Mouse (Mus musculus): ENCODE data around the gene Nrm. TPM values are rescaled to one million over a fixed set of nuclear protein-coding genes. Genes with fewer than 3 reads are reported as not detected.
"Not testable (repeated sequence)": the region's sequence is repeated elsewhere in the genome, so short reads cannot be mapped to it uniquely, and the experiment has no call there.

The Nrm gene
- total RNA-seq, 2 experiments from 2014 or later = 2.3 to 2.4 TPM

DNA sequence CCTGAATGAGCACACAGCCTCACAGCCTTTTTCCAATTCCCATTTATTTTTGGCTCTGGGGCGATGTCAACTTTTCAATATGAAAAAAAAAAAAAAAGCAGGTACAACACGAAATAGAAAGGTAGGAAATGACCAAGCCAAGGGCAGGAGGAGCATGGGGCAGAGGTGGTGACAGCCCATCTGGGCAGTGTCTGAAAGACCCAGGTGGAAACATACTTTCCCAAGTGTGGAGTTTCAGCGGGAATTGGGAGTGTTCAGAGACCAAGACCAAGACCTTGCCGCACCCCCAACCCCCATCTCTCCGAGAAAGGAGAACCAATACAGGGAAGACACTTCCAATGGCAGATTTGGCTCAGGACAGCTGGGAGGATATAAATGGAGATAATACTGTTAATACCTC, 27.2 kb upstream of the Nrm start:
- DNase-seq = no peak
- intact Hi-C loops (cut with DNase I) = no loop called here

DNA sequence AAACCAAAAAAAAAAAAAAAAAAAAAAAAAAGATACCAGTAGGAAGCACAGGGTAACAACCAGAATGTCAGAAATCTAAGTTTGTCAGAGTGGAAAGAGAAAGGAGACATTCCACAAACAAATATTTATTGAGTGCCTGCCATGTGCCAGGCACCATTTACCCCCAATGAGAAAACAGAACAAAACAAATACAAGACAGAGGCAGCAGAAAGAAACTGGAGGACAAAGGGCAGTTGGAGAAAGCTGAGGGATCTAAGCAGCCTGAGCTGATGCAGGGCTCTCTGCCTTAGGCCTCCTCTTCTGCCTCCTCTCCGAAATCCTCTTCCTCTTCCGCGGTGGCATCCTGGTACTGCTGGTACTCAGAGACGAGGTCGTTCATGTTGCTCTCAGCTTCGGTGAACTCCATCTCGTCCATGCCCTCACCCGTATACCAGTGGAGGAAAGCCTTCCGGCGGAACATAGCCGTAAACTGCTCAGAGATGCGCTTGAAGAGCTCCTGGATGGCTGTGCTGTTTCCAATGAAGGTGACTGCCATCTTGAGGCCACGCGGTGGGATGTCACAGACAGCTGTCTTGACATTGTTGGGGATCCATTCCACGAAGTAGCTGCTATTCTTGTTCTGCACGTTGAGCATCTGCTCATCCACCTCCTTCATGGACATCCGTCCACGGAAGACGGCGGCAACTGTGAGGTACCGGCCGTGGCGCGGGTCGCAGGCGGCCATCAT, 26.3 kb upstream of the Nrm start:
- DNase-seq = no peak
- intact Hi-C loops (cut with DNase I) = no loop called here

DNA sequence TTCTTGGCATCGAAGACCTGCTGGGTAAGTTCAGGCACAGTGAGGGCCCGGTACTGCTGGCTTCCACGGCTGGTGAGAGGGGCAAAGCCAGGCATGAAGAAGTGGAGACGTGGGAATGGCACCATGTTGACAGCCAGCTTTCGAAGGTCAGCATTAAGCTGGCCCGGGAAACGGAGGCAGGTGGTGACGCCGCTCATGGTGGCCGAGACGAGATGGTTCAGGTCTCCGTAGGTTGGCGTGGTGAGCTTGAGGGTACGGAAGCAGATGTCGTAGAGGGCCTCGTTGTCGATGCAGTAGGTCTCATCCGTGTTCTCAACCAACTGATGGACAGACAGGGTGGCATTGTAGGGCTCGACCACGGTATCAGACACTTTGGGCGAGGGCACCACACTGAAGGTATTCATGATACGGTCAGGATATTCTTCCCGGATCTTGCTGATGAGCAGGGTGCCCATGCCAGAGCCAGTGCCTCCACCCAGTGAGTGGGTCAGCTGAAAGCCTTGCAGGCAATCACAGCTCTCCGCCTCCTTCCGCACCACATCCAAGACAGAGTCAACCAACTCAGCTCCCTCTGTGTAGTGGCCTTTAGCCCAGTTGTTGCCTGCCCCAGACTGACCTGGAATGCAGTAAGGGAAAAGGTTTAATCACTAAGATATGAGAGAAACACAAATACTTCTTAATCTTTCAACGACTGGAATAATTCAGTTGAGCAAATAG, 25.5 kb upstream of the Nrm start:
- intact Hi-C loops (cut with DNase I) = loop anchor here (1.0 to 2.0 kb wide), 2 partner anchors 38 to 81 kb away; partner anchors contain the start of genes Mrps18b and Ppp1r10
- no peak for DNase-seq

DNA sequence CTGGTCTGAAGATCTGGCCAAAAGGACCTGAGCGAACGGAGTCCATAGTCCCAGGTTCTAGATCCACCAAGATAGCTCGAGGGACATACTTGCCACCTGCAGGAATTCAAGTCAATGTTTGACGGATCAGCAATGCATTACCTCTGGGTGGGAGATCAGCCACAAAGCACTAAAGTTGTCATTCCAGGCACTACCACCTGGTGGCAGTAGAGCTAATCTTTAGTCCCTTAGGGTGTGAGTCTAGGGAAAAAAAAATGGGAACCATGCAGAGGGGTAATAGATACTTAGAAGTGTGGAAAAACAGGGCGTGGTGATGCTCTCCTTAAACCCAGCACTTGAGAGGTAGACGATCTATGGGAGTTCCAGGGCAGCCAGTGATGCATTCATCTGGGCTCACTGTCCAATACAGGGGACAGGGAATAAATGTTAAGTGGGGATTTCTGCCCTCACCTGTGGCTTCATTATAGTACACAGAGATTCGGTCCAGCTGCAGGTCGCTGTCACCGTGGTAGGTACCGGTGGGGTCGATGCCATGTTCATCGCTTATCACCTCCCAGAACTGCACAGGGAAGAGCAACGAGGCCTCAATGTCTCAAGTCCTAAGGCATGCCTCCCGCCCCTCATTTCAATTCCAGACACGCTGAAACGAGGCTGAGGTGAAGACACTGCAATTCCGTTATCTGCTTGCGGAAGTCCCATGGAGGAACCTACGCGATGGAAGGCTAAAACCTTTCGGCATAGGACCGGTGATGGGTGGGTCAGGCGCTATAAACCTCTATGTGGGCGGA, 24.7 kb upstream of the Nrm start:
- peak; percentile 86 for DNase-seq
- intact Hi-C loops (cut with DNase I) = loop anchor here (1.0 to 2.0 kb wide), 2 partner anchors 37 to 80 kb away; partner anchors contain the start of genes Mrps18b and Ppp1r10

DNA sequence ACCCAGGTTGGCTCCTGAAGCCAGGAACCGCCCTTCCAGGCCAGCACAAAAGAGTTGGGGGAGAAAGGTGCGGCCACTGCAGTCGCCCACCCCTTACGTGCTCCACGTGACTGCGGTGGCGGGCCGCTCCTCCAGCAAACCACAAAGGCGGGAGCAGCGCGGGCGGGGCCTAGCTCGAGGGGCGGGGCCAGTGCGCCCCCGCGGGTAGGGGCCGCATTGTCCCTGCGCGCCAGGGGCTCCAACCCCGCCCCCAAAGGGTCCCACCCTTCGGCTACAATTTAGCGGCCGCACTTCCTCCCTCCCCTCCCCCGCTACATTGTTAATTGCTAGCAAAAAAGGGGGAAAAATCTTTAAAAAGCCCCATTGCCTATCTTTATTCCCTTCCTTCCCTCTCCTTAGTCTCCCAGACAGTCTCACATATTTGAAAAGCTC, 24.1 kb upstream of the Nrm start:
- peak; percentile 87 to 89 for DNase-seq
- intact Hi-C loops (cut with DNase I) = loop anchor here (1.0 to 2.0 kb wide), 2 partner anchors 36 to 80 kb away; partner anchors contain the start of genes Mrps18b and Ppp1r10

DNA sequence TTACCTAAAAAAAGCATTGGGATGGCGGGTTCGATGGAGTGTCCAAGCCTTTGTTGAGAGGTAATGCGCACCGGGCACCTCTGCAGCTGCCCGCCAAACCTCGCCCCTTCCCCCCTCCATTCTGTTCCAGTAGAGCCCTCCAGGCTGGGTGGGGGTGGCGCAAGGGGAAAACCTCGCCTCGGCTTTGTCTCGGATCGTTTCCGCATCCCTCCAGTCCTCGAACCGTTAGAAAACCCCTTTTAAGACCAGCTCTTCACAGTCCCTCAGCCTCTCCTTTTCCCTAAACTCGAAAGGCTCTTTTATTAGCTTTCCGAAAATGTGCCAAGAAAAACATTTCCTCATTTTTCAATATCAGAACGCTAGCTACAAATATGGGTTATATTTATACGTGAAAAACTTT, 23.6 kb upstream of the Nrm start:
- intact Hi-C loops (cut with DNase I) = loop anchor here (2.0 kb wide), 1 partner anchor 79 kb away; the partner anchor contains the start of genes Mrps18b and Ppp1r10
- DNase-seq = peak; percentile 50 to 61

DNA sequence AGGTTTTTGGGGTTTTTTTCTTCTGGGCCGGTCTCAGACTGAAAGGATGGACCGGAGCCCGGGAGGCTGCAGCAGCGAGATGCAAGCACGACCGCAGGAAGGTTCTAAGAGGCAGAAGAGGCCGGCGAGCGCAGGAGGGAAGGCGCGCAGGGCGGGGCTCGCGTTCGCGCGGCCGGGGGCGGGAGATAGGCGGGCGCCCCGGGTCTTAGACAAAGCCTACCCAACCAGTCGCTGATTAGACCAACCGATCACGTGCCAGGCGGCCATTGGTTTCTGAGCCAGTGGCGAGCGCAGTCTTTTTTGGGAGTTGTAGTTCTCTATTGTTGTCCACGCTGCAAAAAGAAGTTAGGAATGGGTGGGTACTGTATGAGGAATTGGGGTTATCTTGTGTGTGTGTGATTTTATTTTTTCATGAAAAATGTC, 23.0 kb upstream of the Nrm start, which contains the start of gene Tubb5:
Gene Tubb5 (minus strand): TSS at position 185 of the 423 bp plus-strand sequence.
- intact Hi-C loops (cut with DNase I) = no loop called here
- peak; percentile 93 to 94 for DNase-seq

DNA sequence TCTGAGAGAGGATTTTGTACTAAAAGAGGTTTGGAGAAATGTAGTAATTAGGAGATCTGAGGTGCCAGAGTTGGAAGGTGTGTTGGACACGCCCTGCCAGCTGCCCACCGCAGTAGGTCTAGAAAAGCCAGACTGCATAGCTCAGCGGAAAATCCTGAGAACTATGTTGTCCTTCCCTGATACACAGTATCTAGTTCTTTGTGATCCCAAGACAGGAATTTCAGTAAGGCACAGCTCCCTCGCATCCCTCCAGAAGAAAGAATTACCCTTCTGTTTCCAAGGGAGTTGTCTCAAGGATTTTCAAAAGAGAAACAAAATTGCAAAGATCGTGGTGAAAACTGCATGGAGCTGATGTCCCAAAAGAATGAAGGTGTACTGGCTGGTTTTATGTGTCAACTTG, 22.5 kb upstream of the Nrm start:
- intact Hi-C loops (cut with DNase I) = no loop called here
- peak in 1 of 2 experiments; percentile 17 for DNase-seq

DNA sequence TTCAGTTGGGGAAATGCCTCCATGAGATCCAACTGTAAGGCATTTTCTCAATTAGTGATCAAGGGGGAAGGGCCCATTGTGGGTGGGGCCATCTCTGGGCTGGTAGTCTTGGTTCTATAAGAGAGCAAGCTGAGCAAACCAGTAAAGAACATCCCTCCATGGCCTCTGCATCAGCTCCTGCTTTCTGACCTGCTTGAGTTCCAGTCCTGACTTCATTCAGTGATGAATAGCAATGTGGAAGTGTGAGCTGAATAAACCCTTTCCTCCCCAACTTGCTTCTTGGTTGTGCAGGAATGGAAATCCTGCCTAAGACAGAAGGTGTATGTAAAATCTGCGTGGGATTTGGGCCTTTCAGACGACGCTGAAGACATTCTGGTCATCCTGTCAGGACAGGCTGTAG, 22.1 kb upstream of the Nrm start:
- intact Hi-C loops (cut with DNase I); DNase-seq: not testable (repeated sequence)

DNA sequence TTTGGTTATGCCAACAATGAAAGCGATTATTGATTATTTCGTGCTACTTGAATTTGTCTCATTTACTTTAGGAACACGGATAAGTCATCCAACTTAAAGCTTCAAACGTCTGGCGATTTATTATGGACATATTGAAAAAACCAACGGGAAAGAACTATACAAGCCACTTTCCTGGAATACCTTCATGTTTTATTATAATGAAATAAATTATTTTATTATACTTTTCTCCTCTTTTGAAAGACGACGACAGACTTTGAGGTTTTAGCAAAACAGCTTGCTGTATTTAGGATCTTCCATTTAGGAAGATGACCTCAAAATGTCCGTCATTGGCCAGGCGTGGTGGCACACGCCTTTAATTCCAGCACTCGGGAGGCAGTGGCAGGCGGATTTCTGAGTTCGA, 20.6 kb upstream of the Nrm start:
- DNase-seq = no peak
- intact Hi-C loops (cut with DNase I) = loop anchor here (5.0 kb wide), 1 partner anchor 127 kb away; the partner anchor contains the start of gene Abcf1

DNA sequence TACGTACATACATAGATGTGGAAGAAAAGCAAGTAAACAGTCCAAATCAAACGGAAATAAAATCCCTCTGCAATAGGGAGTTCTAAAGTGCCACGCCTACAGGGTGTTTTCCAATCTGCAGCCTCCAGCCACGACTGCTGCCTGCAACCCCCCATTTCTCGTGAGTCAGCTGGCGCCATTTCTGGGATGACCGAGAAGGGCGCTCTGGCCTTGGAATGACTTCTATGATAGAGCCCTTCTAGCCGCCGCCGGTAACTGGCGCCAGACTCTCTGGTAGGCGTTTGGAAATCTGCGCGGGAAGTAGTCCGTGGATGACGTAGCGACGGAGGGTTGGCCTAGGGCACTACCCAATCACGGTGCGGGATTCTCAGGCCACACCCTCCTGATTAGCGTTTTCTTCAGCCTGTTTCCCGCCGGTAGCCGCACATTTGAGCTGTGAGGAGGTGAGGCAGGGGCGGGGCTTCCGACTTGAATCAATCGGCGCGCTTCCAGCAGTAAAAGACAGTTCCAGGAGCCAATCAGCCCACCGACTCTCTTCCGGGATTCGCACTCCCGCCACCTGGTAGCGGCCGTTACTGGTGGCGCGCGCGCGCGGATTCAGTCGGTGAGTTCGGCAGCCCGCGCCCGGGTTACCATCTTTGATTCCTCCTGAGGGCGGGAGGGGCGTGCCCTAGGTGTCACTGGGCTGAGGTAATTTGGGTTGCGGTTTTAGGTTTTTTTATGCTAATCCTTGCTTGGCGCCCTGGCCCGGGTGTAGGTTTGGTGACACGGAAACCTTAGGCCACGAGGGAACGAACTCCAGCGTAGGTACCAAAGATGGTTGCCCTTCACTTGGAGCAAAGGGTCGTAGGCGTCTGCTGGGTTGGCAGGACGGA, 19.8 kb upstream of the Nrm start, which contains the start of gene Mdc1:
Gene Mdc1 (plus strand): TSS at position 440 of the 875 bp plus-strand sequence.
- intact Hi-C loops (cut with DNase I) = loop anchor here (5.0 kb wide), 1 partner anchor 126 kb away; the partner anchor contains the start of gene Abcf1
- peak; percentile 97 for DNase-seq

DNA sequence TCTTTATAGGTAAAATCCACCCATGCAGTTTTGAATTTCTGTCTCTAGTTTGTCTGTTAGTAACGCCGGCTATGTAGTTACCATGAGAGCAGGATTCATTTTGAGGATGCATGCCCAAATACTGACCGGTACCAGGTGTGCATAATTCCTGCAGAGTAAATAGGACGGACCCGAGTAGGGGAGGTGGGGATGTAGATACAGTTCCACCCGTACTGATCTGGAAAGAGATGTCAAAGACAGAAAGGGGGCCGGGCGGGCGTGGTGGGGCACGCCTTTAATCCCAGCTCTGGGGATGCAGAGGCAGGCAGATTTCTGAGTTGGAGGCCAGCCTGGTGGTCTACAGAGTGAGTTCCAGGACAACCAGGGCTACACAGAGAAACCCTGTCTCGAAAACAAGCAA, 19.1 kb upstream of the Nrm start:
- intact Hi-C loops (cut with DNase I) = loop anchor here (2.0 to 5.0 kb wide), 2 partner anchors 19 to 125 kb away; partner anchors contain the start of genes Abcf1 and Nrm
- no peak for DNase-seq

DNA sequence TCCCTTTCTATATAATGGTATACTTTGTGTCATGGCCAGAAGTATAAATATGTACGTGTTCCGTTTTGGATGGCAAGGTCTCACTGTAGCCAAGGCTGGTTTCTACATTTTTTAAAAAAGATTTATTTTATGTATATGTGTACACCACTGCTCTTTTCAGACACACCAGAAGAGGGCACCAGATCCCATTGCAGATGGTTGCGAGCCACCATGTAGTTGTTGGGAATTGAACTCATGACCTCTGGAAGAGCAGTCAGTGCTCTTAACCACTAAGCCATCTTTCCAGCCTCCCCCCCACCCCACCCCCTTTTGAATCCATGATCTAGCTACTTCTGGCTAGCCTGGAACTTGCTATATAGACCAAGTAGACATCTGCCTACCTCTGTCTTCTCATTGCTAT, 17.6 kb upstream of the Nrm start:
- intact Hi-C loops (cut with DNase I) = loop anchor here (2.0 to 5.0 kb wide), 2 partner anchors 17 to 124 kb away; partner anchors contain the start of genes Abcf1 and Nrm
- DNase-seq = no peak

DNA sequence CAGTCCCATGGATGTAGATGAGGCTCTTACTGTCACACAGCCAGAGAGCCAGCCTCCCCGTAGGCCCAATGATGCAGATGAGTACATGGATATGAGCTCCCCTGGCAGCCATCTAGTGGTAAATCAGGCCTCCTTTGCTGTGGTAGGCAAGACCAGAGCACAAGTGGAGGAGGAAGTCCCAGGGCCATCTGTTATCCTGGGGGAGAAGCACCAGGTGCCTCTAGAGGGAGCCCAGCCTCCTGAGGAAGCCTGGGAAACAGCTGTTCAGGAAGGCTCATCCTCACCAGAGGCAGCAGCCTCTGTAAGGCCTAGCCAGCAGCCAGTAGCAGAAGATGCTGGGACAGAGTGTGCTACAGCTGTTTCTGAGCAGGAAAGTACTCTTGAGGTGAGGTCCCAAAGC, 13.0 kb upstream of the Nrm start:
- intact Hi-C loops (cut with DNase I) = no loop called here
- no peak for DNase-seq

DNA sequence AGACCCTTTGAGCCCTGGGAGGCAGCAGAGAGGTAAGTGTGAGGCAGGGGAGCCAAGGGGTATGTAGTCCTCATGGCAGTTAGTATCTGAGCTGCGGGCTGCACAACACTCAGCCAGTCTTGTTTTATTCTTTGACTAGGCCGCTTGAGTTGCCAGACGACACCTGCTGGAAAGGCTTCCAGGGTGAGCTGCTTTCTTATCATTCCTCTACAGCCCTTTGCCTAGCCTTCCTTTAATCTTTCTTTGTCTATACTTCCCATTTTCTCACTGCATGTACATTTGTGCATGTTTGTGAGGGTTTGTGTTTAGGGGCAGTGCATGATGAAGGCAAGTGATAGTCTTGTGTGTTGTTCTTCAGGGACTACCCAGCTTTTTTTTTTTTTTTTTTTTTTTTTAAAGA, 10.1 kb upstream of the Nrm start:
- intact Hi-C loops (cut with DNase I) = no loop called here
- DNase-seq = no peak

DNA sequence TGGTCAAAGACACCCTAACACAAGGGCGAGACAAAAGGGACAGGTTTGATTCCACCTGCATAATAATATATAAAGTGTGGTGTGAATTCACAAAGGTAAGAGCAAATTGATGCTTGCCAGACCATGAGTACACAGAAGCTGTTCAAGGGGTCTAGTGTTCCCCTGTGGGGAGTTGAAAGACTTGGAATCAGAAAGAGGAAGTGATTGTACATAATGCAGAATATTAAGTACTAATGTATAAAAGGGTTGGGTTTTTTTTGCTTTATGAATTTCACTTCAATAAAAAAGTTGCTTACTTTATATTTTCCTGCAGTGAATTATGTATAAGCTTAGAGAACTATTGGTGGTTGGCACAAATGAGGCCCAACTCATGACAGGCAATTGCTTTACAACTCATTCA, 1.7 kb upstream of the Nrm start:
- no peak for DNase-seq
- intact Hi-C loops (cut with DNase I) = no loop called here

DNA sequence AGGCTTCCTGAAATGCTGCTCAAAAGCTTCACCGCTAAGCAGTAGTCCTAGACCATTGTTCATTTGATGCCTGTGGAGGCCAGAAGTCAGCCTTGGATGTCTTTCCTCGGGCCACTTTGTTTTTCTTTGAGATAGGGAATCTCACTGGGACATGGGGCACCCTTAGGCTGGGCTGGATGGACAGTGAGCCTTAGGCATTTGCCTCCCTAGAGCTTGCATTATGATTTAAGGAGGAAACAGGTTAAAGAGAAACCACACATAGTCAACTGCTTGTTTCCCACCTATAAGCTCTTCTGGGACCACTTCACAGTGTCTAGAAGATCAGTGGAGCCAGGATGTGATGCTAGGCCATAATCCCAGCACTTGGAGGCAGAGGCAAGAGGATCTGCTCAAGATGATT, 1.3 kb upstream of the Nrm start:
- intact Hi-C loops (cut with DNase I) = loop anchor here (2.0 kb wide), 1 partner anchor 17 kb away; no protein-coding TSS in a partner anchor
- no peak for DNase-seq

DNA sequence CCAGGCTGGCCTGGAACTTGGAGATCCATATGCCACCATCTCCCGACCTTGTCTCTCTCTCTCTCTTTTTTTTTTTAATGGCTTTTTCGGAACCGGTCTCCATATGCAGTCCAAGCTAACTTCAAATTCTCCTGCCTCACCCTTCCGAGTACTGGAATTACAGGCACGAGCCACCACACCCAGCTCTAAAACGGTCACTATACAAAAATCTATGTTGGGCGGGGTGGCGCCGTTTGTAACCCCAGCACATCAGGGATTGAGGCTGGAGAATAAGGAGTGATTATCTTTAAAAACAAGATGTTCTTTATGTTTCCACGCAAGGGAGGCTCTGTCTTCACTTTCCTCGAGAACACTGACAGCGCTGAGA, 304 bp upstream of the Nrm start:
- intact Hi-C loops (cut with DNase I) = loop anchor here (2.0 kb wide), 1 partner anchor 18 kb away; no protein-coding TSS in a partner anchor
- no peak for DNase-seq

DNA sequence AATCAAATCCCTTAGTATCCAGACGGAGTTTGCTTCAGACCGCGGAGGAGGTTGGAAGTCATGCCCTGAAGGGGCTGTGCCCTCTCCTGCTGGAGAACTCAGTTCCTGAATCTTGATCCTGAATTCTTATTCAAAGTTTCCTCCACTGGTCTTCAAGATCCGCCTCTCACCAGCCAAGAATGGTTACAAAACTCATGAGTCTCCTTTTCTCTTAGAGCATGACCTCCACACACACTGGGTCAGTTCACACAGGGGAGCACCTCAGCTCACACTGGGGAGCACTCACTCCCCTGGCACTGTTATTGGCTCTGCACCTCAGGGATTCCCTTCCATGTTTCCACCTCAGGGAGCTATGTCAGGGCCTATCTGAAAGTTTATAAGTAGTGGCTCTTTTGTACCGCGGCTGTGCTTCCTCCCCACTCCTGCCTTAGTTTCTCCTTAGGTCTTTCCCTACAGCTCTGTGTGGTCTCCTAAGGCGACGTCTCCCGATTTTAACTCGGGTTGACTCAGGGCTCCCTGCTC, 3.8 kb downstream of the Nrm start:
- intact Hi-C loops (cut with DNase I) = no loop called here
- no peak for DNase-seq

Measured in heart, postnatal 36 days (tissue).